Mouse (Mus musculus): ENCODE data around the gene Csnk2a2. TPM values are rescaled to one million over a fixed set of nuclear protein-coding genes. Genes with fewer than 3 reads are reported as not detected.
A peak's percentile ranks its signal among the peaks of the same experiment; 100 is the strongest.

Csnk2a2 gene
- polyA plus RNA-seq, 1 experiment from 2014 or later, result 8.8 TPM

DNA sequence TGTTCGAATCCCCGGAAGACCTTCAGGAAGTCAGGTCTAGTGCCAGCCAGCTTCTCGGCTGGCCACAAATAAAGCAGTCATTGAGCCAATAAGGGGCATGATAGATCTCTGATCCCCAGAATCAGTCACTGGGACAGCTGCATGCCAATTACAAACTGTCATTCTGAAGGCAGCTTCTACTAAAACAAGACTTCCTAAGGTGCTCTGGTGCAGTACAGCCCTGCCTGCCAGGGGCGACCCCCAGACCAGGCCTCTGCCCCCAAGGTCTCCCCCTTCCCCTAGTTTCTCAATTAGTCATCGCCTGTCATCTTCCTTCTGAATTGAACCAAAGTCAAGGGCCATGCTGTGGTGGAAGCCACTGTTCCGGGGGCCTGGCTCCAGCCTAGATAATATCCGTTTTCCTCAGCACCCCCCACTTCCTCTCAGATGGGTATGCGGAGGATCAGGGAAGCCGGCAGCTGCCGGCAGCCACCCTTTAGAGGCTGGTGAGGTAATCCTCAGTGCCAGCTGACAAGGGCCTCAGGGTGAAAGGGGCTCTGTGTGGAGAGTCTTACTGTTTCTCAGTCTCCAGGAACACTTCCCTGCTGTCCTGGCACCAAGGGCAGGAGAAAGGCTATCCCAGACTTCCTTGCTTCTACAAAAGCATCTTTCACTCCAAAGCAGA lies 78.4 kb downstream of the Csnk2a2 start:
- Histone ChIP-seq H3K36me3 (ENCODE audit: control insufficient read depth, insufficient read depth, low read length) (no peaks in the 10 kb centered on the region), H3K4me1 (replicated peaks; ENCODE audit: control insufficient read depth, insufficient read depth, low read length) (no peaks in the 10 kb centered on the region; the same call in 1 of the 2 replicates), H3K27ac (ENCODE audit: low read length) (peak overlapping the region; percentile 61), H3K4me3 (ENCODE audit: low read length) (no peak overlapping the region), H3K27me3 (ENCODE audit: control insufficient read depth, insufficient read depth, low read depth, low read length) (no peaks in the 10 kb centered on the region), H3K9ac (ENCODE audit: low read length) (no peak overlapping the region), H3K4me2 (ENCODE audit: low read depth, low read length) (no peak overlapping the region; the same call in 1 of the 2 replicates), H3K9me3 (ENCODE audit: control insufficient read depth, low read length) (no peaks in the 10 kb centered on the region)
- peak; percentile 64; the same call in 1 of the 2 replicates for ATAC-seq (ENCODE audit: low read depth)
- WGBS, result 38% methylated on average over 10 of the region's 10 CpGs

DNA sequence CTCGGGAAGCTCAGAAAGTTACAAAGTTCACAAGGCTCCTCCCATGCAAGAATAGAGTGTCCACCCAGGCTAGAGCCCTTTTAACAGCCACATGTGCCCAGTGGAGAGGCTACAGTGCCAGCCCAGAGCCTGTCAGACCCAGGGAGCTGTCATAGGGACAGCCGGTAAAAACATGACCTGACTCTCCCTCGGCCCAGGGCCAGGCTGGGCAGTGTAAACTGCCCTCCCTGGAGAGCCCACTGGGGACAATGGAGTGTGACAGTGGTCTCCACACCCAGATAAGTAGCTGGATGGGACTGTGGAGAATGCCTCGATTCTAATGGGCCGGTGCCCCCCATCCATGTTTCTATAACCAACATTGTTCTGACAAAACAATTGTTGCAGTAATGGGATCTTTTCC lies 80.3 kb downstream of the Csnk2a2 start:
- peak overlapping the region; percentile 37 for H3K27ac ChIP-seq (ENCODE audit: low read length)
- no peaks in the 10 kb centered on the region for H3K27me3 ChIP-seq (ENCODE audit: control insufficient read depth, insufficient read depth, low read depth, low read length)
- no peak overlapping the region for H3K9ac ChIP-seq (ENCODE audit: low read length)
- H3K4me3 ChIP-seq (ENCODE audit: low read length), result no peak overlapping the region
- ATAC-seq (ENCODE audit: low read depth), result peak; percentile 85
- H3K36me3 ChIP-seq (ENCODE audit: control insufficient read depth, insufficient read depth, low read length), result no peaks in the 10 kb centered on the region
- H3K4me1 ChIP-seq (replicated peaks; ENCODE audit: control insufficient read depth, insufficient read depth, low read length), result no peaks in the 10 kb centered on the region; the same call in 1 of the 2 replicates
- WGBS, result 49% methylated on average over 5 of the region's 5 CpGs
- H3K9me3 ChIP-seq (ENCODE audit: control insufficient read depth, low read length), result no peaks in the 10 kb centered on the region
- no peak overlapping the region for H3K4me2 ChIP-seq (ENCODE audit: low read depth, low read length)

DNA sequence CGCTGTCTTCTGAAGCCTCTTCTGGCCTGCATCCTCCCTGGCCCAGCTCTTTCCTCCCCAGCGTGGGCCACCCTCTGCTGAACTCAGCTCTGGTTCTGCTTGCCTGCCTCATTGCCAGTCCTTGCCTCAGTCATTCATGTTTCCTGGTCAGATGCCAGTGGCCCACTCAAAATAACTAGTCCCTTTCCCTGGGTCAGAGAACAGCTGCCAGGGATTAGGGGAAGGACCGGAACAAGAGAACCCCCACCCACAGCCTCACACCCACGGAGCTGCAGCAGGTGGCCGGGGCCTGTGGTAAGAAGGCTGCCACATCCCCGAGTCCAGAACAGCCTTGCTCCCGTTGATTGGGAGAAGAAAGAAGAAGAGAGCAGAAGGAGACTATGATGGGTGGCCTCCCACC lies 88.7 kb downstream of the Csnk2a2 start:
- peaks cover 6% of the 10 kb centered on the region; the same call in 1 of the 2 replicates for H3K4me1 ChIP-seq (replicated peaks; ENCODE audit: control insufficient read depth, insufficient read depth, low read length)
- H3K4me2 ChIP-seq (ENCODE audit: low read depth, low read length), result no peak overlapping the region
- H3K9ac ChIP-seq (ENCODE audit: low read length), result no peak overlapping the region
- no peak overlapping the region for H3K4me3 ChIP-seq (ENCODE audit: low read length)
- no peak for ATAC-seq (ENCODE audit: low read depth)
- no peaks in the 10 kb centered on the region for H3K36me3 ChIP-seq (ENCODE audit: control insufficient read depth, insufficient read depth, low read length)
- H3K27me3 ChIP-seq (ENCODE audit: control insufficient read depth, insufficient read depth, low read depth, low read length), result no peaks in the 10 kb centered on the region
- H3K27ac ChIP-seq (ENCODE audit: low read length), result no peak overlapping the region
- 78% methylated on average over 7 of the region's 7 CpGs for WGBS
- H3K9me3 ChIP-seq (ENCODE audit: control insufficient read depth, low read length), result no peaks in the 10 kb centered on the region

DNA sequence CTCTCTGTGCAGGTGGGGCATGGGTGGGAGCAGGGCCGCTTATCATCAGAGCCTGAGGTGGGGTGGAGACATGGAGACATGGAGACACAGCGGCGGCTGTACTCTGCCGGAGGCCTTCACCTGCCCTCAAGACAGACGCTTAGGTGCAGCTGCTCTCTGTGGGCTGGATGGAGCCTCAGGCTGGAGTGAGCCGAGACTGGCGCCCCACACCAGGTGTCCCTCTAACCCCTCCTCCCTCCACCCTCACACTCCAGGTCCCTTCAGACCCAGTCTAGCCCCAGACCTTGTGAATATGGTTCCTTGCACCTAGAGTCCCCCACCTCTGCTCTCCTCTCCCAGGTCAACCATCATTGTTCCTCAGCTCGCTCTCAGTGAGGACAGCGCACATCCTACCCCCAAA lies 90.7 kb downstream of the Csnk2a2 start:
- H3K4me3 ChIP-seq (ENCODE audit: low read length), result no peak overlapping the region
- H3K27ac ChIP-seq (ENCODE audit: low read length), result no peak overlapping the region
- H3K36me3 ChIP-seq (ENCODE audit: control insufficient read depth, insufficient read depth, low read length), result no peaks in the 10 kb centered on the region
- H3K9me3 ChIP-seq (ENCODE audit: control insufficient read depth, low read length), result no peaks in the 10 kb centered on the region
- H3K4me2 ChIP-seq (ENCODE audit: low read depth, low read length), result no peak overlapping the region
- no peaks in the 10 kb centered on the region for H3K27me3 ChIP-seq (ENCODE audit: control insufficient read depth, insufficient read depth, low read depth, low read length)
- peaks cover 17% of the 10 kb centered on the region for H3K4me1 ChIP-seq (replicated peaks; ENCODE audit: control insufficient read depth, insufficient read depth, low read length)
- ATAC-seq (ENCODE audit: low read depth), result no peak
- WGBS, result 64% methylated on average over 9 of the region's 9 CpGs
- no peak overlapping the region for H3K9ac ChIP-seq (ENCODE audit: low read length)

DNA sequence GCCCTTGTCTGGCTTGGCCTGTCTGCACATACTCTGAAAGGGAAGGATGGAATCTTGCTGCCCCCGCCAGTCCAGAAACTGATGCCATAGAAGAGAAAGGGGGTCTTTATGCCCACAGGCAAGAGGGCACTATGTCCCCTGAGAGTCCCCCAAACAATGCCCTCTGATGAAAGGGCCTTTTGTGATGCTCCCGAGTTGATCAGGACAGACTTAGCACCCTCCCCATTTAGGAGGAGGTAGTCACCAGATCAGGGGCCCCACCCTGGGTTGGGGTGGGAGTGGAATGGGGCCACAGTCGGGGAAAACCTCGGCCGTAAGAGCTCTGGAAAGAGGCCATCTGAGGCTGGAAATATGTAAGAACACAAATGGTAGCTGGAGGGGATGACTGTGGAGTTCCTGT lies 92.6 kb downstream of the Csnk2a2 start:
- 49% methylated on average over 5 of the region's 5 CpGs for WGBS
- Histone ChIP-seq H3K27me3 (ENCODE audit: control insufficient read depth, insufficient read depth, low read depth, low read length) (no peaks in the 10 kb centered on the region), H3K9me3 (ENCODE audit: control insufficient read depth, low read length) (no peaks in the 10 kb centered on the region), H3K36me3 (ENCODE audit: control insufficient read depth, insufficient read depth, low read length) (no peaks in the 10 kb centered on the region), H3K27ac (ENCODE audit: low read length) (peak overlapping the region; percentile 41; the same call in 1 of the 2 replicates), H3K4me1 (replicated peaks; ENCODE audit: control insufficient read depth, insufficient read depth, low read length) (peaks cover 19% of the 10 kb centered on the region), H3K4me2 (ENCODE audit: low read depth, low read length) (no peak overlapping the region), H3K4me3 (ENCODE audit: low read length) (no peak overlapping the region), H3K9ac (ENCODE audit: low read length) (0 out of 2 replicates have a peak overlapping the region, but pooled peaks have one; percentile 7)
- no peak for ATAC-seq (ENCODE audit: low read depth)

DNA sequence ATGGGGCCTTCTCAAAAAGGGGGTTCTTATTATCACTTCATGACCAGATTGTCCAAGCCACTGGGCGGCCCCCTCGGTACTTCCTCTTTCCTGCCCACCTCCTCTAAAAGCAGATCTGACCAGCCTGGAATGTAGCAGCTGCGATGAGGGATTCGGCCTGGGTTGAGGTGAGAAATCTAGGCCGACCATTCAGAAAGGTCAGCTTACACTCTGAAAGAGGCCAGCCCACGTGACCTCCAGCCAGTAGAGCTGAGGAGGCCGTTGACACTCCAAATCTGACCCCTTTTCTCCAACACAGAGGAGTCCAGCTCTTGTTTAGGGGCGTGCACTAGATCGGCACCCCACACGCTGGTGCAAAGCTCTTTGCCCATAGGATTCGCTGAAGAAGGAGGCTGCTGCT lies 93.1 kb downstream of the Csnk2a2 start:
- no peaks in the 10 kb centered on the region for H3K36me3 ChIP-seq (ENCODE audit: control insufficient read depth, insufficient read depth, low read length)
- H3K27ac ChIP-seq (ENCODE audit: low read length), result peak overlapping the region; percentile 41
- no peaks in the 10 kb centered on the region for H3K9me3 ChIP-seq (ENCODE audit: control insufficient read depth, low read length)
- H3K4me3 ChIP-seq (ENCODE audit: low read length), result no peak overlapping the region
- H3K4me2 ChIP-seq (ENCODE audit: low read depth, low read length), result no peak overlapping the region
- H3K9ac ChIP-seq (ENCODE audit: low read length), result no peak overlapping the region
- H3K27me3 ChIP-seq (ENCODE audit: control insufficient read depth, insufficient read depth, low read depth, low read length), result no peaks in the 10 kb centered on the region
- H3K4me1 ChIP-seq (replicated peaks; ENCODE audit: control insufficient read depth, insufficient read depth, low read length), result peaks cover 20% of the 10 kb centered on the region
- whole genome bisulfite sequencing, result 43% methylated on average over 11 of the region's 11 CpGs
- ATAC-seq (ENCODE audit: low read depth), result no peak

Other genes with a start within 250 kb of the Csnk2a2 start
- gene Cngb1, start 183.5 kb downstream of the Csnk2a2 start, polyA plus RNA-seq (2015; fragmentation: Nextera tagmentation; extraction: Ambion mirVana), result 0.94 and 1.6 TPM in 2 replicates
- gene Tepp, start 179.5 kb downstream of the Csnk2a2 start, polyA plus RNA-seq (2015; fragmentation: Nextera tagmentation; extraction: Ambion mirVana), result 0.45 and 0.80 TPM in 2 replicates
- gene Zfp319, start 158.1 kb downstream of the Csnk2a2 start, polyA plus RNA-seq (2015; fragmentation: Nextera tagmentation; extraction: Ambion mirVana), result 8.5 and 9.8 TPM in 2 replicates
- gene Usb1, start 157.8 kb downstream of the Csnk2a2 start, polyA plus RNA-seq (2015; fragmentation: Nextera tagmentation; extraction: Ambion mirVana), result 39.6 and 45.5 TPM in 2 replicates
- gene Mmp15, start 137.8 kb downstream of the Csnk2a2 start, polyA plus RNA-seq (2015; fragmentation: Nextera tagmentation; extraction: Ambion mirVana), result 13.1 and 14.1 TPM in 2 replicates
- gene Cfap20, start 55.2 kb downstream of the Csnk2a2 start, polyA plus RNA-seq (2015; fragmentation: Nextera tagmentation; extraction: Ambion mirVana), result 149 and 156 TPM in 2 replicates
- gene Ccdc113, start 44.0 kb upstream of the Csnk2a2 start, polyA plus RNA-seq (2015; fragmentation: Nextera tagmentation; extraction: Ambion mirVana), result 6.3 and 9.8 TPM in 2 replicates
- not detected in 2 replicates for gene Prss54, start 86.3 kb upstream of the Csnk2a2 start, polyA plus RNA-seq (2015; fragmentation: Nextera tagmentation; extraction: Ambion mirVana)
- 20.7 and 21.6 TPM in 2 replicates for gene Gins3, start 143.4 kb upstream of the Csnk2a2 start, polyA plus RNA-seq (2015; fragmentation: Nextera tagmentation; extraction: Ambion mirVana)
- gene Ndrg4, start 186.9 kb upstream of the Csnk2a2 start, polyA plus RNA-seq (2015; fragmentation: Nextera tagmentation; extraction: Ambion mirVana), result 19.8 and 21.1 TPM in 2 replicates
- 14.3 and 15.9 TPM in 2 replicates for gene Setd6, start 225.8 kb upstream of the Csnk2a2 start, polyA plus RNA-seq (2015; fragmentation: Nextera tagmentation; extraction: Ambion mirVana)